Mouse (Mus musculus) gastrocnemius, postnatal 4 days (tissue): ENCODE measurements around the gene Fam205a3. TPM values are rescaled to one million over a fixed set of nuclear protein-coding genes. Genes with fewer than 3 reads are reported as not detected.
"Not testable (repeated sequence)": the region's sequence is repeated elsewhere in the genome, so short reads cannot be mapped to it uniquely, and the experiment has no call there.

ENCODE experiments used
- DNase-seq, 2 experiments: peaks; one replicate each; pipeline ENCODE4 v3.0.0; 2021 to 2022; ENCODE audit warnings: low spot score in 2 of 2, mixed read lengths in 2 of 2
- long read RNA-seq, 2 experiments: library from polyadenylated mRNA; stranded (forward); transcript quantifications; one replicate each; pipeline ENCODE4 v2.0.0; 2021
- total RNA-seq, 2 experiments: library from RNA; stranded (reverse); gene quantifications; 2 replicates each; pipeline ENCODE4 v1.2.3; 2021

The Fam205a3 gene
- under 1 TPM in 1 of 2 experiments, not detected in 1; 0.23 TPM for total RNA-seq
- long read RNA-seq, experiment 1, result 0 reads
- long read RNA-seq, experiment 2, result 0 reads

- not testable (repeated sequence) for DNase-seq
Measured at GRCm38 (mm10) chr4:42318034-42318433, at the start of gene Fam205a3. Gene Fam205a3 (plus strand): TSS chr4:42318334.

DNA sequence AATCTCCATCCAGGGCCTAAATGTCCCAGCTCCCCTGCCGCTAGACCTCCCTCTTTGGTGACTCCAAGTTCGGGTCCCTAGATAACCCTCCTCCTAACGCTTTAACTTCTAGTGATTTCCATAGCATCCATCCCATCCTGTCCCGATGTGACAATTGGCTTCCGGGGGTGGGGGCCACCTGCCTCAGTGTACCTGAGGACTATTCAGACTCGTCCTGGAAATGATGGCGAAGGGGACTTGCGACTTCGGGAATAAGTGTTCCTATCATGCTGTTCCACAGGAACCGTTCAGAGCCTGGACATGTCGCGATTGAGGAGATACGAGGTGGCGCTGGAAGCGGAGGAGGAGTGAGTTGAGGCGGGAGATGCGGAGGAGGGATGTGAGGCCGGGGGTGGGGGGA lies 24.2 kb upstream of the Fam205a3 start, which contains the start of gene Gm21953:
Gm21953 (plus strand) TSS at position 301 of the 400 bp plus-strand sequence.
- not testable (repeated sequence) for DNase-seq

Other genes starting within 250 kb of the Fam205a3 start
- gene Gm3893, start 227.1 kb upstream of the Fam205a3 start, total RNA-seq, result not detected
- 1 to 10 TPM; 7.2 to 8.0 TPM for gene Gm13304, start 203.5 kb upstream of the Fam205a3 start, total RNA-seq
- gene Gm13306, start 164.9 kb upstream of the Fam205a3 start, total RNA-seq, result under 1 TPM in 1 of 2 experiments, not detected in 1; 0.70 TPM
- gene Gm13305, start 149.7 kb upstream of the Fam205a3 start, total RNA-seq, result under 1 TPM; 0.29 to 0.34 TPM
- gene Gm10600, start 77.7 kb upstream of the Fam205a3 start, total RNA-seq, result under 1 TPM in 1 of 2 experiments, not detected in 1; 0.61 TPM
- gene Ccl21b, start 62.6 kb upstream of the Fam205a3 start, total RNA-seq, result not detected
- gene Gm21953, start 24.1 kb upstream of the Fam205a3 start, total RNA-seq, result not detected
- not detected for gene Gm21586, start 121.0 kb downstream of the Fam205a3 start, total RNA-seq
- under 1 TPM; 0.17 to 0.26 TPM for gene Gm2163, start 148.4 kb downstream of the Fam205a3 start, total RNA-seq
- under 1 TPM in 1 of 2 experiments, not detected in 1; 0.23 TPM for gene Fam205a2, start 209.8 kb downstream of the Fam205a3 start, total RNA-seq